Comparison of ENCODE assay signal across 26 mouse cellular contexts in the genomic region with DNA sequence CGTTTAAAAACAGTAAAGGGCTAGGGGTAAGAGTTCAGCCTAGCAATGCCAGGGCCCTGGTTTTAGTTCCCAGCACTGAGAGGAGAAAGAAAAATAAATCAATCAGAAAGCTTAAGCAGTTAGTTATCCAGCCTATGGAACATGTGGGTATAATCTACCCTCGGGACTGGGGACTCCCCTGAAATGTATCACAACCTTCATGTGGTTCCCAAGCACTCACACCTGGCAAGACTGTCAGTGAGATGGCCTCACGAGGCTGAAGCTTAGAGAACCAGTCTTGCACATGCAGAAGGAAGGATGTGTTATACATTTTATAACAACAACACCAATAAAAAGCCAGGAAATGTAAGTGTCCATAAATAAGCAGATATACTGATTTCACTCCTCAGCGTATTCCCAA.
"Had no signal": no experiment of that assay in that cellular context is flagged by ENCODE, and none has a peak within 500 bp of the region (broad histone marks: within the 10 kb centered on the region; RNA-seq: fewer than 3 reads in every experiment).

No protein-coding gene starts in this region.

- H3K27ac ChIP-seq: gastrocnemius, adult 2 months; heart, embryonic 10.5 days; hindbrain, embryonic 10.5 days; hindbrain, embryonic 12.5 days; hindbrain, embryonic 14.5 days; intestine, embryonic 15.5 days; kidney, embryonic 15.5 days; kidney, postnatal 0 days; limb, embryonic 13.5 days; limb, embryonic 15.5 days; liver, embryonic 12.5 days had no signal

- DNase-seq: gastrocnemius, adult 2 months; gastrocnemius, postnatal 10 days; gastrocnemius, postnatal 25 days; heart, adult 18-20 months; heart, postnatal 10 days; heart, postnatal 4 days; kidney, adult 18-20 months; kidney, adult 8-10 months; kidney, postnatal 14 days; kidney, postnatal 36 days; layer of hippocampus, adult 9-11 months; layer of hippocampus, postnatal 36 days; left cerebral cortex, postnatal 4 days had no signal

- H3K4me3 ChIP-seq: gastrocnemius, adult 2 months; heart, embryonic 10.5 days; heart, embryonic 12.5 days; hindbrain, embryonic 10.5 days; hindbrain, embryonic 12.5 days; intestine, embryonic 15.5 days; kidney, embryonic 15.5 days; limb, embryonic 13.5 days; limb, embryonic 15.5 days; liver, embryonic 12.5 days had no signal

- ATAC-seq: hindbrain, embryonic 16.5 days; intestine, embryonic 15.5 days; intestine, postnatal 0 days; liver, embryonic 12.5 days had no signal

- H3K9me3 ChIP-seq: heart, embryonic 10.5 days; heart, embryonic 12.5 days; hindbrain, embryonic 10.5 days; hindbrain, embryonic 12.5 days; intestine, embryonic 15.5 days; kidney, embryonic 15.5 days; limb, embryonic 13.5 days; limb, embryonic 15.5 days; liver, embryonic 12.5 days had no signal

- H3K9ac ChIP-seq: heart, embryonic 12.5 days; hindbrain, embryonic 12.5 days; hindbrain, embryonic 14.5 days; intestine, embryonic 15.5 days; kidney, embryonic 15.5 days; limb, embryonic 13.5 days; limb, embryonic 15.5 days; liver, embryonic 12.5 days had no signal

- H3K4me2 ChIP-seq: heart, embryonic 12.5 days; hindbrain, embryonic 12.5 days; hindbrain, embryonic 14.5 days; intestine, embryonic 15.5 days; kidney, embryonic 15.5 days; limb, embryonic 13.5 days; limb, embryonic 15.5 days; liver, embryonic 12.5 days had no signal

- H3K4me1 ChIP-seq: hindbrain, embryonic 10.5 days; hindbrain, embryonic 12.5 days; intestine, embryonic 15.5 days; kidney, embryonic 15.5 days; limb, embryonic 15.5 days; liver, embryonic 12.5 days had no signal

- H3K27me3 ChIP-seq: heart, embryonic 12.5 days; hindbrain, embryonic 12.5 days; intestine, embryonic 15.5 days; kidney, embryonic 15.5 days; limb, embryonic 13.5 days; limb, embryonic 15.5 days; liver, embryonic 12.5 days had no signal

- H3K36me3 ChIP-seq: heart, embryonic 10.5 days; heart, embryonic 12.5 days; hindbrain, embryonic 10.5 days; hindbrain, embryonic 12.5 days; intestine, embryonic 15.5 days; kidney, embryonic 15.5 days; limb, embryonic 13.5 days; limb, embryonic 15.5 days; liver, embryonic 12.5 days had no signal
